Mouse (Mus musculus): ENCODE data around the gene Gm20388.

- TF ChIP-seq POLR2A (IDR thresholded peaks at IDR 0.05; ENCODE audit: insufficient read depth, low read depth, low read length): no peak
- TF ChIP-seq CTCF (IDR thresholded peaks at IDR 0.05; ENCODE audit: insufficient read depth, low read depth, low read length): no peak
Measured at GRCm38 (mm10) chr8:120001712-120002111, 91.1 kb downstream of the Gm20388 start.

Measured in olfactory bulb, adult 2 months (tissue).